Mouse (Mus musculus) lung, embryonic 15.5 days (tissue): ENCODE results near the gene Tpst2. TPM values are rescaled to one million over a fixed set of nuclear protein-coding genes. Genes with fewer than 3 reads are reported as not detected.
A peak's percentile ranks its signal among the peaks of the same experiment; 100 is the strongest.
"Not testable (repeated sequence)": the region's sequence is repeated elsewhere in the genome, so short reads cannot be mapped to it uniquely, and the experiment has no call there.

Source experiments
- ATAC-seq: fragments of 200-750 bp; cut with Nextera tagmentation; 2 replicates; pipeline ENCODE4 v1.8.0; 2017; ENCODE audit warnings: moderate number of reproducible peaks, borderline replicate concordance; ENCODE audit not compliant: low FRiP score, low TSS enrichment; ENCODE audit errors: extremely low read depth
- H3K27ac ChIP-seq: fragments of 300-500 bp; sonication (generic); 2 replicates; pipeline ENCODE4 v1.5.1; 2015; ENCODE audit warnings: moderate library complexity, mild to moderate bottlenecking, inconsistent platforms
- H3K27me3 ChIP-seq: fragments of 300-500 bp; sonication (generic); 2 replicates; pipeline ENCODE4 v1.6.1; 2015; ENCODE audit warnings: inconsistent platforms
- H3K36me3 ChIP-seq: fragments of 300-500 bp; sonication (generic); 2 replicates; pipeline ENCODE4 v1.6.1; 2015; ENCODE audit warnings: inconsistent platforms
- H3K4me1 ChIP-seq: fragments of 300-500 bp; sonication (generic); 2 replicates; pipeline ENCODE4 v1.6.1; 2015; ENCODE audit warnings: inconsistent platforms
- H3K4me2 ChIP-seq: fragments of 300-500 bp; sonication (generic); 2 replicates; pipeline ENCODE4 v1.6.1; 2015; ENCODE audit warnings: inconsistent platforms, mild to moderate bottlenecking, moderate library complexity
- H3K4me3 ChIP-seq: fragments of 300-500 bp; sonication (generic); 2 replicates; pipeline ENCODE4 v1.5.1; 2015; ENCODE audit warnings: mild to moderate bottlenecking, inconsistent platforms
- H3K9ac ChIP-seq: fragments of 300-500 bp; sonication (generic); 2 replicates; pipeline ENCODE4 v1.6.1; 2015; ENCODE audit warnings: inconsistent platforms
- H3K9me3 ChIP-seq: fragments of 300-500 bp; sonication (generic); 2 replicates; pipeline ENCODE4 v1.6.1; 2016; ENCODE audit warnings: inconsistent platforms
- WGBS: fragments of 180-500 bp; shearing (Covaris S2); methylation state at CpG from one replicate; pipeline ENCODE4 v1.1.7; 2015; 5-methylcytosine and 5-hydroxymethylcytosine counted together
- polyA plus RNA-seq: library from polyadenylated mRNA; unstranded; fragments of >200 nt; fragmentation: Nextera tagmentation; extraction: Ambion mirVana; gene quantifications from 2 replicates; pipeline ENCODE4 v1.2.1, GENCODE M21; 2015

The Tpst2 gene
- polyA plus RNA-seq, 1 experiment from 2014 or later = 61.0 TPM

DNA sequence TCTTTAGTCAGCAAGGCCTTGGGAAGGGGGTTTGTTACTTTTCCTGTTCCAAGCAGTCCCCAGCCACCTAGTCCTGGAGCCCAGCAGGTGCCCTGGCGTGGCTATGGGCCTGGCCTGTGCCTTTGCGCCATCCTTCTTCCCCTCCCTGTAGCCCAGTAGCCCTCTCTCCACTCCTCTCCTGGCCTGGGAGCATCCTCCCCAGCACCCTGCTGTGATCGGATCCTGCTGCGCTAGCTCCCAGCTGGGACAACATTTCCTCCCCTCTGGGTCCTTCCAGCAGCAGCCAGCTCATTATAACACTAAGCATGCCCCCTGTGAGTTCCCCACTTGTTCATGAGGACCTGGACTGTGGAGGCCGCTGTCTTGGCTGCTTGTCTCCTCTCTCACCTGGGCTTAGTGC is 29.4 kb downstream of the Tpst2 start:
- no peaks in the 10 kb centered on the region for H3K27me3 ChIP-seq
- H3K4me2 ChIP-seq = no peak overlapping the region
- H3K27ac ChIP-seq = no peak overlapping the region
- no peak overlapping the region for H3K4me3 ChIP-seq
- WGBS = 70% methylated on average over 5 of the region's 5 CpGs
- no peak for ATAC-seq
- no peaks in the 10 kb centered on the region for H3K9me3 ChIP-seq
- peaks cover 28% of the 10 kb centered on the region for H3K36me3 ChIP-seq
- no peak overlapping the region for H3K9ac ChIP-seq
- 0 out of 2 replicates have a peak, but pooled peaks cover 12% of the 10 kb centered on the region for H3K4me1 ChIP-seq

DNA sequence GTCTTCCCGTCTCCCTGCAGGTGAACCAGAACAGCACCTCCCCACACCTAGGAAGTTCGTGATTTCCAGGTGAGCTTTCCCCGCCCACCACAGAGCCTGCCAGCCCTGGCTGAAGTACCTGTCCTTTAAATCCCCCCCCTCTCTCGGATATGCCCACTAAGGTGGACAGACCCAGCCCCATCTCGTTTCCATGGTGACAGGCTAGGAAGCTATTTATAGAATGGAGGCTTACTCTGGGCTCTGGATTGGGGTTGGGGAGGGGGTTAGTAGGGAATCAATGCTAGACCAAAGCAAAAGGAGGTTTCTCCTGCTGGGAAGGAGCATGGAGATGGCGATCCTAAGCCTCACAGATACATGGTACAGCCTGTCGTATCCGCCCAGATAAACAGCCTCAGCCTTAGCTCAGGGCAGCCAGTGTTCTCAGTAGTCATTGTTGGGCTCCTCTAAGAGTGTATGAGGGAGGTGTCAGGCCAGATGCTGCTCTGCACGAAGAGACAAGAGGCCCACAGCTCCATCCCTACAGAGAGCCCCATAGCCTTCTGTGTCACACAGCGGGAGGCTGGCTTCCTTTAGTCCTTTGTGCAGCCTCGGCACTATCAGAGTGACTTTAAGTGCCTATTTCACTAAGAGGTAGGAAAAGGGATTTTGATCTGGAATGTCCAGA is 36.9 kb downstream of the Tpst2 start:
- no peak for ATAC-seq
- H3K27me3 ChIP-seq = no peaks in the 10 kb centered on the region
- no peak overlapping the region for H3K9ac ChIP-seq
- no peaks in the 10 kb centered on the region for H3K9me3 ChIP-seq
- WGBS = 65% methylated on average over 11 of the region's 11 CpGs
- H3K4me1 ChIP-seq = no peaks in the 10 kb centered on the region
- H3K36me3 ChIP-seq = peaks cover 38% of the 10 kb centered on the region
- H3K4me2 ChIP-seq = no peak overlapping the region
- no peak overlapping the region for H3K4me3 ChIP-seq
- H3K27ac ChIP-seq = no peak overlapping the region

DNA sequence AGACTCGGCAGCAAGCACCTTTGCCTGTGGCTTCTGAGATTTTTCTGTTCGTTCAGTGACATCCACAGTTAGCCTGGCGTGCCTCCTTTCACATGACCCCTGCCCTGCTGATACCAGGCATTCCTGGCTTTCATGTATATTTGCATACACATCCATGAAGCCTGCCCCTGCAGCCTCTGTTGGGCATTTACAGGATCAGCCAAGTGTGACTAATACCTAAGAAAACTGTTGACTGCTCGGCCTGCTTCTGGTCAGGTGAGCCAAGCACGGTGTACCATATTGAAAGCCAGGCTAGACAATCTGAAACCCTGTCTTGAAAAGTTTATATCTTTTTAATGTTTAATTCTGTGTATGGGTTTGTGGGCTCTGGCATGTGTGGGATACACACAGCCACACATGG is 40.0 kb downstream of the Tpst2 start:
- no peak overlapping the region for H3K4me2 ChIP-seq
- 80% methylated on average over 5 of the region's 5 CpGs for WGBS
- no peaks in the 10 kb centered on the region for H3K9me3 ChIP-seq
- no peaks in the 10 kb centered on the region for H3K4me1 ChIP-seq
- peaks cover 15% of the 10 kb centered on the region for H3K36me3 ChIP-seq
- H3K27ac ChIP-seq = peak overlapping the region; percentile 63; the same call in 1 of the 2 replicates
- H3K9ac ChIP-seq = no peak overlapping the region
- no peak for ATAC-seq
- no peaks in the 10 kb centered on the region for H3K27me3 ChIP-seq
- H3K4me3 ChIP-seq = no peak overlapping the region

DNA sequence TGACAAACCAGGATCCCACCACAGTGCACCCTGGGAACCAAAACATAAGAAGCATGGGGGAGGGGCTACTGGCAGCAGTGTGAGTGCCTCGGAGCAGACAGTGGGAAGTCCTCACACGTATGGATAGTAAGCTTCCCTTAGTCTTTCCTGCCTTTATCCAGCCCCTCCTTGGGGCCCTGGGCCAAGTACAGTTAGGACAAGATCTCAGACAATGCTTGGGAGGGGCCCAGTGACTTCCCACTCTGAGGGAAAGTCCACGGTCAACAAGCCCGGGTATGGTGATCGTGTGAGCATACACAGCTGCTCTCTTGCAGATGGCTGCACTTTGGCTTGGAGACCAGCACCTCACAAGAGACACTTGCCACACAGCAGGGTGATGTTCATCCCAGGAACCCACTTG is 40.8 kb downstream of the Tpst2 start:
- no peaks in the 10 kb centered on the region for H3K4me1 ChIP-seq
- ATAC-seq = no peak
- WGBS = 27% methylated on average over 5 of the region's 5 CpGs

DNA sequence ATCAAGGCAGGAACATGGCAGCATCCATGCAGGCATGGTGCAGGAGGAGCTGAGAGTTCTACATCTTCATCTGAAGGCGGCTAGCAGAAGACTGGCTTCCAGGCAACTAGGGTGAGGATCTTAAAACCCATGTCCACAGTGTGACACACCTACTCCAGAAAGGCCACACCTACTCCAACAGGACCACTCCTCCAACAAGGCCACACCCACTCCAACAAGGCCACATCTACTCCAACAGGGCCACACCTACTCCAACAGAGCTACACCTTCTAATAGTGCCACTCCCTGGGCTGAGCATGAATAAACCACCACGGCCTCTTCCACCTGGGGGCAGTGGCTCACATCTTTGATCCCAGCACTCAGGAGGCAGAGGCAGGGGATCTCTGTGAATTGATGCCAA is 42.9 kb downstream of the Tpst2 start:
- H3K27me3 ChIP-seq, H3K36me3 ChIP-seq, H3K9ac ChIP-seq, H3K4me1 ChIP-seq, ATAC-seq, H3K4me3 ChIP-seq, H3K9me3 ChIP-seq, H3K4me2 ChIP-seq, H3K27ac ChIP-seq: not testable (repeated sequence)
- WGBS = 64% methylated on average over 2 of the region's 2 CpGs

More for the DNA sequence above, 40.8 kb downstream of the Tpst2 start:
- no peaks in the 10 kb centered on the region for H3K9me3 ChIP-seq
- H3K4me2 ChIP-seq = no peak overlapping the region
- no peak overlapping the region for H3K4me3 ChIP-seq
- peak overlapping the region; percentile 63 for H3K27ac ChIP-seq
- no peak overlapping the region for H3K9ac ChIP-seq
- H3K27me3 ChIP-seq = no peaks in the 10 kb centered on the region
- peaks cover 15% of the 10 kb centered on the region for H3K36me3 ChIP-seq

DNA sequence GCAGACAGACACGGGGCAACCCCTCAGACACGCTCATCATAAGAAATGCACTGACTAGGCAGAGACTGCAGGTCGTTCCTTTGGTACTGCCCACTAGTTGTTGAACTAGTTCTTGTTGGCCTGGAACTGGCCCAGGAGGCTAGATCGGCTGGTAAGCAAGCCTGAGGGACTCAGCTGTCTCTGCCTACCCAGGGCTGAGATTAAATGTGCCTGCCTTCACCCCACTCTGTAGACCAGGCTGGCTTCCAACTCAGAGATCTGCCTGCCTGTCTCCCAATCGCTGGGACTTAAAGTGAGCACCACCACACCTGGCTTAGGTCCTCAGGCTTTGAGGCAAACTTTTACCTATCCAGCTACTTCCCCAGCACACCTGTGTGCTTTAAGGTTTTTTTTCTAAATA is 43.9 kb downstream of the Tpst2 start:
- no peaks in the 10 kb centered on the region for H3K27me3 ChIP-seq
- no peaks in the 10 kb centered on the region for H3K9me3 ChIP-seq
- ATAC-seq = no peak
- H3K4me3 ChIP-seq = no peak overlapping the region
- 70% methylated on average over 5 of the region's 5 CpGs for WGBS
- no peak overlapping the region for H3K27ac ChIP-seq
- H3K9ac ChIP-seq = no peak overlapping the region
- H3K4me1 ChIP-seq = peaks cover 10% of the 10 kb centered on the region
- no peak overlapping the region for H3K4me2 ChIP-seq
- H3K36me3 ChIP-seq = peaks cover under 1% of the 10 kb centered on the region; the same call in 1 of the 2 replicates

DNA sequence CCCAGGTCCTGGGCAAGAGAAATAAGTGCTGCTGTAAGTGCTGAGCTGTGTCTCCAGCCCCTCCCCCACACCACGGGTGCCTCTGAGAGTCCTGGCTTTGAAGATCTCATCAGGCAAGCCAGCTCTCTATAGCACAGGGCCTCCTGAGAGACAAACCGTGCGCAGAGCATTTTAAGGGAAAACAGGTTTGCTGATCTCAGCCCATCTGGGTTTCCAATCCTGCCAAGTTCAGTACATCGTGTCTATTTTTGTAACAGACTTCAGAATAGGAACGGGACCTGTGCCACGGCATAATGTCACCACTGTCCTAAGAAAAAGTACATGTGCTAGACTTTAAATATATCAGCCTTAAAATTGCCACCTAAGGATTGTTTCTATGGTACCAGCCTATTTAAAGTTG is 44.4 kb downstream of the Tpst2 start:
- no peak for ATAC-seq
- Histone ChIP-seq H3K4me2 (no peak overlapping the region), H3K4me1 (peaks cover 14% of the 10 kb centered on the region), H3K9ac (no peak overlapping the region), H3K9me3 (no peaks in the 10 kb centered on the region), H3K36me3 (no peaks in the 10 kb centered on the region), H3K27ac (no peak overlapping the region), H3K27me3 (no peaks in the 10 kb centered on the region), H3K4me3 (no peak overlapping the region)
- 69% methylated on average over 6 of the region's 6 CpGs for whole genome bisulfite sequencing

DNA sequence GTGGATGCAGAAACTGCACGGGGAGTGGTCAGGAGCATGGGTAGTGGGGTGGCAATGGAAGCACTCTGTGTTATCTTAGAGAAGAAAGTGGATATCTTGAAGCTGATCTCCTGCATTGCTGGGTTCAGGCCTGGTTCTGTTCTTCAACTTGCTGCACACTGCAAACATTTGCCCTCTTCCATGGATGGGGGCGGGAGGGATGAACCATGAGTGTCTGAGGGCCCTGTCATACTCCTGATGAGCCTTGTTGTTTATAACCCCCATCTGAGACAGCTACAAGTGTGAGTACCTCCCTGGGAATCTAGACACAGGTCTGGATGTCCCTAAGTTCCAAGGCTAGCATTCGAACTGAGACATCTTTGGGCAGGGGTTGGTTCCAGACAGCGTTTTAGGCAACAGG is 44.9 kb downstream of the Tpst2 start:
- 68% methylated on average over 4 of the region's 4 CpGs for WGBS
- no peak for ATAC-seq
- no peaks in the 10 kb centered on the region for H3K36me3 ChIP-seq
- H3K4me3 ChIP-seq = no peak overlapping the region
- H3K27me3 ChIP-seq = no peaks in the 10 kb centered on the region
- no peak overlapping the region for H3K27ac ChIP-seq
- peaks cover 14% of the 10 kb centered on the region for H3K4me1 ChIP-seq
- H3K9me3 ChIP-seq = no peaks in the 10 kb centered on the region
- H3K4me2 ChIP-seq = no peak overlapping the region
- no peak overlapping the region for H3K9ac ChIP-seq

DNA sequence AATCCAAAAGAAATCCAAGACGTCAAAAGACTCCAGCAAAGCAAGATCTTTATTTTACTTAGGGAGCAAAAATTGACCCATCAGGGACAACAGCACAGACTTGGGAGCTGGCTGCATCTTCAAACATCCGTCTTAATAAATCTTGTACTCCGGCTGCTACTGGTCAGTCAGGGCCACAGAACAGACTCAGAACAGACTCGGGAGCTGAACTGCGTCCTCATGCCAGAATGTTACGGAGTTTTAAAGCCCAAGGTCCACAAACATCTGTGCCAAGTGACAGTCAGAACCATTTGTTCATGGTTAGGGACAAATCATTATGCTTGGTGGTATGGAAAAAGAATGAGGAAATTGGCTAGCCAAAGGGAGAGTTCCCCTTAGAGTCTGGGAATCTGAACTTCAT is 46.8 kb downstream of the Tpst2 start:
- H3K27ac ChIP-seq = no peak overlapping the region
- H3K4me3 ChIP-seq = no peak overlapping the region
- H3K4me2 ChIP-seq = no peak overlapping the region
- H3K4me1 ChIP-seq = peaks cover 24% of the 10 kb centered on the region
- no peak for ATAC-seq
- H3K9me3 ChIP-seq = no peaks in the 10 kb centered on the region
- H3K36me3 ChIP-seq = peaks cover 6% of the 10 kb centered on the region
- H3K27me3 ChIP-seq = no peaks in the 10 kb centered on the region
- H3K9ac ChIP-seq = no peak overlapping the region
- WGBS = 81% methylated on average over 6 of the region's 6 CpGs

DNA sequence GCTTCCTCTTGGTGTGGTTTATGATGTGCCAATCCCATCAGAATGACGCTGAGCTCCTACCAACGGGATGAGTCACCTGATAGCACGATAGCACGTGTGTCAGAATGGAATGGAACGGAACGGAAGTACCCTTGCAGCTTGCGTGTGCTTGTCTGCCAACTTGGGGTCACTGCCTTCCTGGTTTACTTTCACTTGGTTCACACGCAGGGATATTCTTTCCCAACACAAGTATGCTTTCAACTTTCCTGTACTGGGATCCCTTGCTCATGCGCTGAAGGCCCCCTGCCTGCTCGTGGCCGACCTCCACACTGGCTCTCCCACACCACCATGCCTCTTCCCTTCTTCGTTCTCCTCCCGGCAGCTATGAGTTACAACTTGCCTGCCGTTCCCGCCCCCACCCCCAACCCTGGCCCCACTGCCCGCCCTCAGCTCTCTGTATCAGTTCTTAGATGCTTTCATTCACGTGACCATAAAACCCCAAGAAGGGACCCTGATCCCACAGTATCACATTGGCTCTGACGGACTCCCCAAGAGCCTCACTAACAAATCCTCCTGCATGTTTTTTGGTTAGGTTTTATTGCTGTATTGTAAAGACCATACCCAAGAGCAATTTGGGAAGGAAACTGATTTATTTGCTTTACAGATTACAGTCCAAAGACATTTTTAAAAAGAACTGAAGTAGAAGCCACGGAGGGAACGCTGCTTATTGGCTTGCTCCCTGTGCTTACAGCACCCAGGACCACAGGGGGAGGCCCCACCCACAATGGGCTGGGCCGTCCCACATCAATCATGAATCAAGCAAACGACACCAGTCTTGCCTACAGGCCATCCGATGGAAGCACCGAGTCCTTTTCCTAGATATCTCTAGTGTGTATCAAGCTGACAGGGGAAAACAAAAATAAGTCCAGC is 48.4 kb downstream of the Tpst2 start:
- H3K4me1 ChIP-seq = peaks cover 24% of the 10 kb centered on the region
- peak; percentile 60; the same call in 1 of the 2 replicates for ATAC-seq
- no peaks in the 10 kb centered on the region for H3K9me3 ChIP-seq
- 0 out of 2 replicates have a peak overlapping the region, but pooled peaks have one; percentile 8 for H3K9ac ChIP-seq
- WGBS = 20% methylated on average over 24 of the region's 24 CpGs
- peaks cover 20% of the 10 kb centered on the region for H3K36me3 ChIP-seq
- no peaks in the 10 kb centered on the region for H3K27me3 ChIP-seq
- peak overlapping the region; percentile 44 for H3K27ac ChIP-seq
- H3K4me2 ChIP-seq = peak overlapping the region; percentile 72
- H3K4me3 ChIP-seq = peak overlapping the region; percentile 95

DNA sequence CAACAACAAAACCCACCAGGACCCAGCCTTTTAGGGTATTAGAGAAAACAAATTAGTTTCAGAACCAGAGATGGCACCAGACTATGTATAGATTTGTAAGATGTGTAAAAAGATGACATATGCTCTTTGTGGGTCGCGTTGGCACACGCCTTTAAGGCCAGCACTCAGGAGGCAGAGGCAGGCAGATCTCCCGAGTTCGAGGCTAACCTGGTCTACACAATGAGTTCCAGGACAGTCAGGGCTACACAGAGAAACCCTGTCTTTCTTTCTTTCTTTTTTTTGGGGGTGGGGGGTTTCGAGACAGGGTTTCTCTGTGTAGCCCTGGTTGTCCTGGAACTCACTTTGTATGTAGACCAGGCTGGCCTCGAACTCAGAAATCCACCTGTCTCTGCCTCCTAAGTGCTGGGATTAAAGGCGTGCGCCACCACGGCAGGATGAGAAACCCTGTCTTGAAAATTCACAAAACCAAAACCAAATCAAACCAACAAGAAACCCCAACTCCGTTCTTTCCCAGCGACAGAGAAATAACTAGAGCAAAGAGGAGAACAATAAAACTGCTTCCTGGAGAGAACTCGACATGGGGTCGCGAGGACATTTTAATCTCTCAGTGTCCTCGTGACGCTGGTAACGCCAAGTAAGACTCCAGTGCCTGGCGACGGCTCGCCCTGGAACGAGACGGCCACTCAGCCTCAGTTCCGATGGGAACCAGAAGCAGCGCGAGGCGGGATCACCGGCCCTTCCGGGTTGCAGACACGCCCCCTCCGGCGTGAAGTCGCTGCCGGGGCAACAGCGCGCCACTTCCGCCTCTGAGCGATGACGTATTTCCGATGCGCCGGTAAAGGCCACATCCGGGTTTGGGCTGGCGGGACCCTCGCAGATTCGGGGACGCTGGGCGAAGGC is 49.3 kb downstream of the Tpst2 start, which contains the start of gene Tfip11:
Tfip11 (plus strand) TSS at position 813 of the 900 bp plus-strand sequence.
- peak; percentile 87 for ATAC-seq
- 7% methylated on average over 48 of the region's 48 CpGs for WGBS
- Histone ChIP-seq H3K27ac (peak within 1 kb of the TSS; percentile 82), H3K36me3 (peaks cover 29% of the 10 kb centered on the region), H3K9me3 (no peaks in the 10 kb centered on the region), H3K4me3 (peak within 1 kb of the TSS; percentile 95), H3K4me2 (peak within 1 kb of the TSS; percentile 72), H3K9ac (peak within 1 kb of the TSS; percentile 83), H3K4me1 (peaks cover 24% of the 10 kb centered on the region), H3K27me3 (no peaks in the 10 kb centered on the region)
